Mouse (Mus musculus) A20 (cell line): Measurements from ENCODE around the gene Slc35e4.
"Not testable (repeated sequence)": the region's sequence is repeated elsewhere in the genome, so short reads cannot be mapped to it uniquely, and the experiment has no call there.

Experiments used
- DNase-seq: peaks from one replicate; pipeline ENCODE4 v3.0.0-alpha.2; 2011; ENCODE audit warnings: low read depth, low spot score

Slc35e4 gene

DNA sequence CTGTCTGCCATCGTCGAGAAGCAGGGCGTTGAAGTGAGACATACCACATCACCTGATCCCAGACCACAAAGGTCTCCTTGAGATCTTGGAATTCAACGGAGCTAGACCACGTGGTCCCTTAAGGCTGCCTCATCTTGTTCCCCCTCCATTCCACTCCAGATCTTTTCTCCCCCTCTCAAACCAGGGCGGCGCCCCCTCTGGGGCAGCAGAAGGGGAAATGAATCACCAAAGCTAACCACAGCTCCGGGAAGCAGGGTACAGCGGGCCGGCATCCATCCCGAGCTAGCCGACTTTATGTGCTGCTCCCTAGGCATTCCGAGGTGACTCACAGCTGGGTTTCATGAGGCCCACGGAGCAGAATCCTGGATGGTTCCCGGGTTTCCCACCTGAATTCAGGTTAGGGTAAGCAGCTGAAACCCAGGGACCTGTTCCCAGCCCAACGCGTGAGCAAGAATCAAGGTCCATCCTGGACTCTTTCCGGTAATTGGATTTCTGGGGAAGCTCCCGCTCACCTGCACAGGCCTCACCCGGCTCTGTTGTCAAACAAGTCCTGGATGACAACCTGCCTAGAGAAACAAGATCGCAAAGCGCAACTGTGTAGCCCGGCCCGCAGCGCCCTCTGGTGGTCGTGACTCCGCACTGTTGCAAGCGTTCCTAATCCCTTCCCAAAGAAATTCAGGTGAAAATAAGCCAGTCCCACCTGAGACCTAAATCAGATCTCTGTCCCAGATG lies at the start of gene Slc35e4:
Gene Slc35e4, minus strand, starts transcription at position 556 of the 732 bp plus-strand sequence.
- DNase-seq = peak; percentile 61

DNA sequence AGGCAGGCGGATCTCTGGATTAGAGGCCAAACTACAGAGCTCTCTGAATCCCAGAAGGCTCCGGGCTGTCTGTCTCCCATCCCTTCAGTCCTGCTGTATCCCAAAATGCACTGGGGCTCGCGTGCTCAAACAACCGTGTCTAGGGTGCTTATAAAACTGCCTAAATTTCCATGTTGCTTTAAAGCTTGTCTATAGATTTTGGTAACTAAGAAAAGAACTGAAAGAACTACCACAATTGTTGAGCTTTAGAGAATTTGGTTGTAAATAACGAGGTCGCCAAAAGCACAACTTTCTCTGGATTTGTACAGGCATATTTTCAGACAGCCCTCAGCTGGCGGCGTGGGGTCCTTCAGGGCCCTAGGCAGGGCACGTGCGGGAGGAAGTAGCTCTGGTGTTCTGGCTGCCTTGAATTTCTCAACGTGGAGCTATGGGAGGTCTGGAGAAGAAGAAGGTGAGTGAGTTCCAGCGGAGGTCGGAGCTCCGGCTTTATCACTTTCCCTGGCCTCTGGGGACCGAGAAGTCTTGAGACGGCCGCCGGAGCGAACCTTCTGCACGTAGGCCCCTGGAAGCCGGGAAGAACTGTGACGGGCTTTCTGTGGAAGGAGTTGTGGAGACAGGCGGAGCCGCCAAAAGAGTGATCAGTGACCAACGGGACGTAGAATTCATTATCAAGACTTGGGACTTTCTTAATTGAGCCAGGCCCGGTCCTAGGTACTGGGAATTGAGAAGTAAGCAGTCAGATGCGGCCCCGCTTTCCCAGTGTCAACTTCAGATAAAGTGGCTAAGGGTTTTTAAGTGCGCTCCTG lies 49.3 kb upstream of the Slc35e4 start, which contains the start of gene Pes1:
Gene Pes1, plus strand, starts transcription at position 366 of the 806 bp plus-strand sequence.
- peak; percentile 94 for DNase-seq

DNA sequence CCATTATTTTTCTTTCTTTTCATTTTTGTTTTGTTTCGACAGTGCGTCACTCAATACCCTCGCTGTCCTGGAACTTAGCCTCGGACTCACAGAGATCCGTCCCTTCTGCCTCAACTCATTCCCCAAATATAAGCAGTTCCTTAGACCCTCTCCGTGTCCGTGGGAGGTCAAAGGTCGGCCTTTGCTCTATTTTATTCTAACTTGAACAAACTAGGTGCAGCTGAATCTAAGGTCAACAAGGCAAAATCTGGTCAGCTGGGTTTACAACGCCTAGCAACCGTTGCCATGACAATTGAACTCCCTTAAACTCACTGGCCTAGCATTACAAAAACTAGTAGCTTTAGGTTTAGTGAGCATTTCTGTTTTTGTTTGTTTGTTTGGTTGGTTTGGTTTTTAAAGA lies 48.7 kb upstream of the Slc35e4 start:
- no peak for DNase-seq

DNA sequence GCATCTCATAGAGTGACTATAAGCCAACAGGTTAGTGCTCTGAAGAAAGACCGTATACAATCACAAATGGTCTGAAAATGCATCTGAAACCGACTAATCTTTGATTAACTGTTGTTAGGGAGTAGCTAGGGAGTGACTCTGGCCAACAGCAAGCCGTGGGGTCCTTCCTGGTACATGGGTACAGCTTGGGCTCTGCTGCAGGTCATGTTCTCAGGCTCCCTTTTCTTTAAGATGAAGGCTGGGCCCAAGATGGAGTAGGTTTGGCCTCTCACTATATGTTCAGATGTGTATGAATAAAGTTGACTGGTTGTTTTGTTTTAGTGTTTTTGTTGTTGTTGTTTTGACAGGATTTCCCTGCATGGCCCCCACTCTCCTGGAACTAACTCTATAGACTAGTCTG lies 47.3 kb upstream of the Slc35e4 start:
- DNase-seq = no peak

DNA sequence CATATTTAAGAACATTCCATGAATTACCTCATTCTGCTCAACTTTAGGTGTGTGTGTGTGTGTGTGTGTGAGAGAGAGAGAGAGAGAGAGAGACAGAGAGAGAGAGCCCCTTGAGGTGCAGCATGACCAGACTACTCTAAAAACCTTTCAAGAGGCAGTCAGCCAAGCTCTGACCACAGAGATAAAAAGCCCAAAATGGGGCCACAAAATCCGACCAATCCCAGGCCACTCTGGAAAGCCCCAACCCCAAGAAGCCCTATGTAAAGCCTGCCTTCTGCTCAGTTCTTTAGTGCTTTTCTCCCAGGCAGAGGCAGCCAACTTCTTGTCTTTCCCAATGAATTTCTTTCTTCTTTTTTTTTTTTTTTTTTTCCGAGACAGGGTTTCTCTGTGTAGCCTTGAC lies 46.4 kb upstream of the Slc35e4 start:
- DNase-seq = no peak

DNA sequence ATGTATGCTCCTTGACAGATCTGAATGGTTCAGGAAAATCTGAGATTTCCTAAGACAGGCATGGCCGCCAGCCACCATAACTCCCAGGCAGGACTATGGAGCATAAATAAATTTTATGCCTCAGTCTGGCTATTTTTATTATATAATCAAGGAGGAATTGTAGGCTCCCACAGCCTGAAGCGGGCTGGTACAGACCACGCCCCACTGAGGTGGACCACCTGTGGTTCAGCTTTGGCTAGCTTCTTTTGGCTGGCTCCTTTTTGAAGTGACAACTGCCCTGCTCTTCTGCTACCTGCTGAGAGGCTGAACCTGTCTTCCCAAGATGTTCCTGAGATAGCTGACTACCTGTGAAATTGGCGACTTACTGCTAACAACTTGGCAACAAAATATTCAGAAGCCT lies 40.9 kb upstream of the Slc35e4 start:
- DNase-seq = not testable (repeated sequence)

DNA sequence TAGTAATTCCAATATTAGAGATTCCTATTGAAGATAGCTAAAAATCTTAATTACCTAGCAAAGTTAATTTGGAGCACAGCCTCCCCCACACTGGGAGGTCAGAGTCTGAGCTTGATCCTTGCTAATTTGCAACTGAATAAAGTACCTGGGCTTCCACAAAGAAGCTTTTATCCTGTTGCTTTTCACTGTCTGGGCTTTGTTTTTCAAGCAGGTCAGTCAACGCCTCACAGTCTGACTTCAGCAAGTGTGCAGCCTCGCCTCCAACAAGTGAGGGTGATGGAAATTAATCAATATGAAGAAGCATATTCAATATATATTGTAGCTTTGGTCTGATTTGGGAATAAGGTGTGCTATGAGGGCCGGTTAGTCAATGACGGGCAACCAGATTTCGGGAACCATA lies 40.4 kb upstream of the Slc35e4 start:
- DNase-seq = not testable (repeated sequence)

DNA sequence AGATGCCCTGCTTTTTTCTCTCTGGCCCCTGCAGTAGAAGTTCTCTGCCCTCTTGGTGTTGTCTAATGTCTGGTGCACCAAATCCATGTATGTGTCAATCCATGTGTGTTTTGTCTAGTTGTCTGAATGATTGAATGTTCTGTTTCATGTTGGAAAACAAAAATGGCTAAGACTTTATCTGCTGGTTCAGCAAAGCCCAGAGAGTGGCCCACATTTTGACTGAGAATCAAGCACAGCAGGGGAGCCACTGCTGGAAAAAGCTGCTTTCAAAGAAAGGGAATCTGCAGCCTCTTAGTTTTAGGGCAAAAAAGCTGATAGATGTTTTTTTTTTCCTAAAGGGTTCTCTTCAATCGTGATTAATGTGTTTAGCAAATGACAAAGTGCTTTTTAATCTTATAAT lies 31.9 kb upstream of the Slc35e4 start:
- no peak for DNase-seq

DNA sequence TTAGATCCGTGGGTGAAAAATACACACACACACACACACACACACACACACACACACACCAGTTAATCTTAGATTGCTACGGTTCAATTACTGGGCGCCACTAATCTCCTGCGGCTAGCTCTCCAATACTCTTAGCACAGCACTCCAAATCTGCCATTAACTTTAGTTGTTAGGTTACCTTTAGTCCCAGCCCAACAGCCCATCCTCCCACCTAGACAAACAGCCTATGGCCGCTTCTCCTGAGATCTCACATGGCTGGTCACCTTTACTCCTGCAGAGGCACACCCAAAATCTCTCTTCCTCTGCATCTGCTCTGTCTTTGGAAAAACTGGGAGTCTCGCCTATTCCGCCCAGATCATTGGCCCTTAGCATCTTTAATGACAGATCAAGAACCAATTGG lies 26.9 kb upstream of the Slc35e4 start:
- DNase-seq = no peak

DNA sequence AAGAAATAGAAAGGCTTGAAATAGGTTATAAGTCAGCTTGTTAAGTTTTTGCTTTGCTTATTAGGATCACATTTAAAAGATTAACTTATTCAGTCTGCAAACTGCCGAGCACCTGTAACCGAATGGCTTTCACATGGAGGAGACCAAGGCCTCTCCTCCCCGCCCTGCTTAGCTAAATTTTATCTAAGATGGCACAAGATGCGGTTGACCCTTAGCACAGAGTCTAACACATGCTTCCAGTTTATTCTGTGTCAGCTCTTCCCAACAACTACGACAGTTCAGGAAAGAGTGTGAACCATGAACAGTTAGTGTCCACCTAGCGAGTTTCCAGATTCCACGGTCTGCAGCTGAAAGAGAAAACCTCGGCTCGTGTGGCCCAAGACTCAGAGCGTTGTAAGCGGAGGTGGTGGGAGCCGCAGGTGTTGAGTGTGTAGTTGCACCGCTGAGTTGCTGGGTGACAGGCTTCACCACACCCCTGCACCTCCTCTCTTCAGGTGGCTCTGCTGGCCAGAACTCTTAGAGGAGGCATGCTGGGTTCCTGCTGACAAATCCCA lies 22.9 kb upstream of the Slc35e4 start:
- DNase-seq = no peak

DNA sequence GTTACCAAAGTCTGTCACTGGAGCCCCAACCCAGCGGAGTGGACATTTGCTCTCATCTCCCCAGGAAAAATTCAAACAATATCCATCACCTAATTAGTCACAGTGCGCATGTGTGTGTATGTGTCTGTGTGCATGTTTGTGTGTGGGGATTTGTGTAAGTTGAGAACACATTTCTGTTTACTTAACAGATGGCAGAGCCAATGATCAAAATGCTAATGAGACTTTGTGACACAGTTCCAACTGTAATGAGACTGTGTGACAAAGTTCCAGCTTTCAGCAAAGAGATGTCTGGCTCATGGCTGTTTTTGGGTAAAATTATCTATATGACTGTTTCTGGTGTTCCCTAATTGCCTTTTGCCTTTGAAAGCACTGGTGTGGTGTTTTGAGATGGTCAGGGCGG lies 21.9 kb upstream of the Slc35e4 start:
- DNase-seq = no peak

DNA sequence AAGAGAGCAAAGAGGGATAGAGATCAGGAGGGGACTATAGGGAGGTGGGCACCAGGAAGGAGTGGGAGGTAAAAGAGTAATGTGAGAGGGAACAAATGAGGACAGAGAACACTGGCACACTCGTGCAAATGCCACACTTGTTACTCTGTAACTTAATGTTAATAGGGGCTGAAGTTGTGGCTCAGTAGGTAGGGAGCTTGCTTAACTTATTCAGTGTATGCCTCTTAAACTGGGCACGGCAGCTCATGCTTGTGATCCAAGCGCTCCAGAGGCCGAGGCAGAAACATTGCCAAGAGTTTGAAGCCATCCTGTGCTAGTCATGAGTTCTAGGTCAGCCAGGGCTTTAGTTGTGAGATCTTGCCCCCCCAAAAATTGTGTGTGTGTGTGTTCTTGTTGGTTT lies 20.7 kb upstream of the Slc35e4 start:
- no peak for DNase-seq

DNA sequence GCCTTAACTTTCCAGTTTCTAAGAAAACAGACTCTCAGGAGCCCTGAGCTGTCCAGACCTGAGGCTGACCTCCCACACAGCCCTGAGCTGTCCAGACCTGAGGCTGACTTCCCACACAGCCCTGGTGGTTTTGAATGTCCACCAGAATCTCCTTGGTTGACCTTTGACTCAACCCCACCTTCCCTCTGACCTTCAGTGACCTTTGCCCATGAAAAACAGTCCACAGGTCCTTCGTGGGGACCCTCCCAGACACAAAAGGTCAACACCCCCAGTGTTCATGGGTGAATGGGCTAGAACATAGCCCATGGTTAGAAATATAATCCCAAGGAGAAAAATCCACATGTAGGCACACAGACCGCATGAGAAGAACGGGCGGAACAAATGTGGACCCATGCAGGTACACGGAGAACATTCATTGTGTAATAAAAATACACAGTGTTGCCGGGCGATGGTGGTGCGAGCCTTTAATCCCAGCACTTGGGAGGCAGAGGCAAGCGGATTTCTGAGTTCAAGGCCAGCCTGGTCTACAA lies 19.4 kb upstream of the Slc35e4 start:
- DNase-seq = no peak

DNA sequence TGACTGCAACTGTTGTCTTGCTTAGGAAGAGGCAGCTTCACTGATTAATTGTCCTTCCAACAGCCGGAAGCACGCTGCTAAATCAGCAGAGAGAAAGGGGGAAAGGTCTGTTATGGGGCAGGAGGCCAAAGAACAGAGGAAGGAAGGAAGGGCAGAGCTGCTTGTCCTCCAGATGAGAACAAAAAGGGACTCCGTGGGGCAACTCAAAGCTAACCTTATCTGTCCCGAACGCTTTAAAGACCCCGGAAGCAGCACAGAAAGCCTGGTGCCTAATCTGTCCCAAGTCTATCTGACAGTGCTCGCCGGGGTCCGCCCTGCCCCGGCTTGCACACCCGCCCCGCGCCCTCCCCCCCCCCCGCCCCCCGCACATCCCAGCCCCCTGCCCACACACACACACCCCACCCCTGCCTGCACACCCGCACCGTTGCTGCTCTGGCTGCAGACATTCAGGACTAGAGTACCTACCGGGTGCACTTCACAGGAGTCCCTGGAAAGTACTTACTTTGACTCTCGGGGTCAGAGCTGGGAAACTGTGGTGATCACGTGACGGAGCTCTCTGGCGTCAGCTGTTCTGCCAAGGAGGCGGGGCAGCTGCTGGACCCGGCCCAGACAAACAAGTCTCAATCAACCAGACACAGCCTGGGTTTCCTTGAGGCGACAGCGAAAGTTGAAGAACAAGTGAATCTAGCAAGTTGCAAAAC lies 17.2 kb upstream of the Slc35e4 start, which contains the start of gene Tcn2:
Gene Tcn2, minus strand, starts transcription at position 649 of the 701 bp plus-strand sequence.
- DNase-seq = peak; percentile 14

DNA sequence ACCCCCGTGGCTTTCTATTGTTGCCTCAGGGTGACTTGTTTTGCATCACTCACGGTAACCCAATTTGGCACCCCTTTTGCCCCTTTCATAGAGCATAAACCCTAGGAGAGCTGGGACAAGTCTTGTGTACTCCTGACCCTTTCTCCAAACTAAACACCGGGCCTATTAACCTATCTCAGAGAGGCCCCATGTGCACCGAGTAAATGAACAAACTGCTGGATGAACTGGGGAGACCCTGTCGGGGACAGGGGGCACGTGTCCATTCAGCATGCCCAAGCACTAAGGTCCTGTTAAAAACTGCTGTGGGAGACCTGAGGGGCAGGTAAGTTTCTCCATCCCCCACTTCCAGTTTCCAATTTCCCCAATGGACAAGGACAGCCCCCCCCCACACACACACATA lies 16.5 kb upstream of the Slc35e4 start:
- DNase-seq = no peak

DNA sequence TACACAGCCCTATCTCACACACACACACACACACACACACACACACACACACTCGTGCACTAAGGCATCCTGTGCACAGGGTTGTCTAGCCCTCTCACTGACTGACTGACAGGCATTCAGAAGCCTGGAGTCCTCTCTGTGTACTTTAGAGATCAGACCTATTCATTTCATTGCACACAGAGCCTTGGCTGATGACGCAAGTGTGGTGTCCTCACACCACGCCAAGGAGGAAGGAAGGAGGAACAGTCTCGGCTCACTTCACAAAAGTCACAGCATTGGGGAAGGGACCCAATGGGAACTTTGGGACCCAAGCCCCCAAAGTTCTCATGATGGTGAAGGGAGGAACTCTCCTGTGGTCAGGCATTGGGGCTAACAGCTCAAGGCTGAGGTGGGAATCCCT lies 15.6 kb upstream of the Slc35e4 start:
- DNase-seq = no peak

DNA sequence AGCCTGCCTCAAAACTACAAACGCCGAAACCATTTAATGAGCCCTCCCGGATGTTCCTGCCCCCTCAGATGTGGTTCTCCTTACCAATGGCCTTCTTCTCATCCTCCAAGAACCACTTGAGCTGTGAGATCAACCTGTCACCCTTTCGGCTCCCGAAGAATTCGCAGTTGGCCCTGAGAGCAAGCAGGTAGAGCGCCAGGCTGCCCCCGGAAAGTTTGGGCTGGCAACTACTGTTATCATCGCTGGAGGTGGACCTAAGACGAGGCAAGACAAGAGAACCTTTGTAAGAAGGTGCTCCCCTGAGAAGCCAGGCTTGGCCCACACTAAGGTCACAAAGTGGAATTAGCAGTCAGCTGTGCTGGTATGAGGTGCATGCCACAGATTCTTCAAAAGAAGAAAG lies 11.5 kb upstream of the Slc35e4 start:
- no peak for DNase-seq

DNA sequence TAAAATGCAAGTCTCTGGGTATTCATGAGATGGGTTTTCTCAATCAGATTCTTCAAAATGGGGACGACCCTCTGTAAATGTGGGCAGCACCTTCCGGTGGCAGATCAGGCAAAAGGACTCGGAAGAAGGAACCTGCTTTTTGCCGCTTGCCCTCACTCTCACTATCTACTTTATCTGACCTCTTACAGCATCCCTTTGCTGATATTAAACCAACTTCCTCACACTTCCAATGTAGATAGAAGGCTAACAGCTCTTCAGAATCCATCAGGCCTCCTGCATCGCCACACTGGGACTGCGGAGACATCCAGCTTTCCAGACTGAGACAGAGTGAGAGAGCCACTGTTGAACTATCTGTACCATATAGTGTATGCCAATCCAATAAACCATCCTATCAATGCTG lies 8.3 kb upstream of the Slc35e4 start:
- no peak for DNase-seq

DNA sequence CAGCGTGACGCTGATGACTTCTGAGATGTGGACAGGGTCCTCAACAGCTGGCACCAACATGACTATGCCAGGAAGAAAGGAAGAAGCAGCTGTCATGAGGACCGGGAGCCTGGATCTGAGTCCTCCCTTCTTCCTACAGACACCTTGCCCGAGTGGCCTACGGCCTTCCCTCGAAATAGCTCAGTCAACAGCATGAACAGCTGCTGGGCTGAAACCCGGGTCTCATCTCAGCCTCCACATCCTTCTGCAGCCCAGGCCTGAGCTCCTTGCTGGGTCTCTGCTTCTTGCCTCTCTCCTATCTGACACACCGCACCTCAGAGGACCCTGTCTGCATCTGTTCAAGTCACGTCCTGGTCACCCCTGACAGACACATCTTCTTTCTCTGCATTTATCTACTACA lies 7.7 kb upstream of the Slc35e4 start:
- DNase-seq = no peak

DNA sequence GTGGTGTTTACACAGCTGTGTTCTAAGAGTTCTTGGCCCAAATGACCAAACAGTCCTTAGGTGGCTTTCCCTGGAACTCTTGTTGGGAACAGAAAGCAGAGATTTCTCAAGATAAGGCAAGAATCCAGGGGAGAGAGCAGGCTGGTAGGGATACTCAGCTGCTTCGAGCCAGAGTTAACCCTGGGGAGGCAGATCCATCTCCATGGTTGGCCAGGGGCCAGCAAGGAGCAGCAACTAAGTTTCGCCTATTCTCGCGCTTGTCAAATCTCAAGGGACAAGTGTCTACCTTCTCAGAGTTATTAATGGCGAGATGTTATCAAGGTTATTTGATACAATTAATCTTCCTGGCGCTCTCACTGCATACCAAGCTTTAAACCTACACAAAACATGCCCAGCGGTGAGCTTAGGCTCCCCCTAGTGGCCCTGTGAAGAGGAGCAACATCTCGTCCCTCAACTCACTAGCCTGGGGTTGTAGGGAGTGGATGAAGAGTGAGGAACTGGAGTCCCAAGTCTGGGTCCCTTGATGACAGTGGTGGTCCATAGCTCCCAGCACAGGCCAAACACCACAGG lies 6.9 kb upstream of the Slc35e4 start:
- peak; percentile 56 for DNase-seq

DNA sequence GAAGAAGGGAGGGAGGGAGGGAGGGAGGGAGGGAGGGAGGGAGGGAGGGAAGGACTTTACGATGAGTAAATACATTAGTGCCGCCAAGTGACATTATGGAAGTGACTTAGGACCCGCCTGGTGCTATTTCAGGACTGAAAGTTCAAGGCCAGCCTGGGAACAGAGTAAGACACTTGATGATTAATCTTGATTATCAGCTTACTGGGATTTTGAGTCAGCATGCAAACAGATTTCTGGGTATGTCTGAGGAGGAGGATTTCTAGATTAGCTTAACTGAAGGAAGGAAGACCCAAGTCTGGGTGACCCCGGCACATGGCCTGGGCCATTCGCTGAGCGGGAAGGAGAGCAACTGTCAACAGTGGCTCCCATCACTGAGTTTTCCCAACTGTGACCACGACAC lies 6.0 kb upstream of the Slc35e4 start:
- DNase-seq = no peak
